Mouse (Mus musculus): Measurements from ENCODE around the gene Dlx5. TPM values are rescaled to one million over a fixed set of nuclear protein-coding genes. Genes with fewer than 3 reads are reported as not detected.

Gene Dlx5
- 0.22 and 0.47 TPM in 2 replicates for polyA plus RNA-seq (2015; fragmentation: Nextera tagmentation; extraction: Ambion mirVana)

DNA sequence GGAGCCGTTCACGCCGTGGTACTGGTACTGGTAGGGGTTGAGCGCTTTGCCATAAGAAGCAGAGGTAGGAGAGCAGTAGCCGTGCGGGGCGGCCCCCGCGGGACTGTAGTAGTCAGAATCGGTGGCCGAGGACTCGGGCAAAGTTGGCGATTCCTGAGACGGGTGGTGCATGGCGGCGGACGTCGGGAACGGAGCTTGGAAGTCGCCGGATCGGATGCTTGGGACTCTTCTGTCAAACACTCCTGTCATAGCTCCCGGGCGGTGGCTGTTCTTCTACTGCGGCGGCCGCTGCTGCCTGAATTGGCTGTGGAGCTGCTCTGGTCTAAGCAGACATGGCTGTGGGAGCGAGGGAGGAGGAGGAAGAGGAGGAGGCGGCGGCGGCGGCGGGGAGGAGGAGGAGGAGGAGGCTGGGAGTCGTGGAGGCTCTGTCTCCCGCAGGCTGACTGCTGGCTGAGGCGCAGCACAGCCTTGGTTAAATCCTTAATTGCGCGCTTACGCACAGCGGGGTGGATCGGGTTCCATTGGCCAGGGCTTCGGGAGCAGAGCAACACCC lies at the start of gene Dlx5:
Gene Dlx5 (minus strand): TSS at position 448 of the 553 bp plus-strand sequence.
- ATAC-seq (ENCODE audit: low FRiP score, low TSS enrichment): peak; percentile 82
- 2% methylated on average over 36 of the region's 42 CpGs for WGBS
- H3K9ac ChIP-seq (replicated peaks; ENCODE audit: low read length): 0 out of 2 replicates have a peak within 1 kb of the TSS, but pooled peaks have one; percentile 9

DNA sequence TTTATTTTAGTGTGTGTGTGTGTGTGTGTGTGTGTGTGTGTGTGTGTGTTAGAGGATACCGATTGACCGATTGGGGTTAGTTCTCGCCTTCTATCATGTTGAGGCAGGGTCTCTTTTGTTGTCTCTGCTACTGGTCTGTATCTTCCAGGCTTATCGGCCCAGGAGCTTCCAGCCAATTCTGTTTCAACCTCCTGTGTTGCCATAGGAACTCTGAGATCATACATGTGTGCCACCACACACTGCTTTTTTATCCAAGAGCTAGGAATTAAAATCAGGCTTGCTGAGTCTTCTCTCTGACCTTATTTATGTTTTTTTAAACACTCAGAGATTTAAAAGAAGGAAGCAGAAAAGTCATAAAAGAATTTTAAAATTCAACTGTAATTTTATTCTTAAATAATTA lies 49.6 kb upstream of the Dlx5 start:
- no peaks in the 10 kb centered on the region for H3K27me3 ChIP-seq (ENCODE audit: insufficient read depth, low read length)
- 87% methylated on average over 4 of the region's 4 CpGs for WGBS
- H3K27ac ChIP-seq (ENCODE audit: low read length): no peak overlapping the region
- no peak overlapping the region for H3K9ac ChIP-seq (replicated peaks; ENCODE audit: low read length)
- no peaks in the 10 kb centered on the region for H3K36me3 ChIP-seq (ENCODE audit: insufficient read depth, low read length)
- no peak for ATAC-seq (ENCODE audit: low FRiP score, low TSS enrichment)
- H3K9me3 ChIP-seq (ENCODE audit: low read length): no peaks in the 10 kb centered on the region
- no peaks in the 10 kb centered on the region for H3K4me1 ChIP-seq (ENCODE audit: insufficient read depth, low read length)
- H3K4me2 ChIP-seq (replicated peaks; ENCODE audit: low read depth, low read length): no peak overlapping the region
- no peak overlapping the region for H3K4me3 ChIP-seq (ENCODE audit: low read length)

More for the DNA sequence above, at the start of gene Dlx5:
- no peak within 1 kb of the TSS for H3K27ac ChIP-seq (ENCODE audit: low read length)
- peaks cover 7% of the 10 kb centered on the region for H3K4me1 ChIP-seq (ENCODE audit: insufficient read depth, low read length)
- no peaks in the 10 kb centered on the region for H3K36me3 ChIP-seq (ENCODE audit: insufficient read depth, low read length)
- peak within 1 kb of the TSS; percentile 72 for H3K4me2 ChIP-seq (replicated peaks; ENCODE audit: low read depth, low read length)
- peak within 1 kb of the TSS; percentile 45 for H3K4me3 ChIP-seq (ENCODE audit: low read length)
- H3K27me3 ChIP-seq (ENCODE audit: insufficient read depth, low read length): peaks cover 86% of the 10 kb centered on the region
- H3K9me3 ChIP-seq (ENCODE audit: low read length): no peaks in the 10 kb centered on the region

DNA sequence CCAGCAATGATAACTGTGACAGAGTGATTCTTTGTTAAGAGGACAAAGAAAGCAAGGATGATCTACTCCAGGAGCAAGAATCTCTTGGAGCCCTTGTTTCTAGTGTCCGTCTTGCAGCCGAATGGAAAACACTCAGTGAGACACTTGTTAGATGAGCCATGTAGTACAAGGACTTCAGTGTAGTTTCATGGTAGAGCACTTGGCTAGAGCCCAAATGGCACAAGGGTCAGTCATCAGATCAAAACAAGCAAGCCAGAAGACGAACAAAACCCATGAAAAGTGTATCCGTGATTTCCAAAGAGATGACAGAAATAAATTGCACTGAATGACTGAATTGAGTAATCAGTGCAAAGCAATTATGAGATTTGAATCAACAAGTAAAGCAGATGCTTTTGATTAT lies 48.9 kb upstream of the Dlx5 start:
- H3K36me3 ChIP-seq (ENCODE audit: insufficient read depth, low read length): no peaks in the 10 kb centered on the region
- no peak overlapping the region for H3K4me2 ChIP-seq (replicated peaks; ENCODE audit: low read depth, low read length)
- no peak overlapping the region for H3K4me3 ChIP-seq (ENCODE audit: low read length)
- H3K27me3 ChIP-seq (ENCODE audit: insufficient read depth, low read length): no peaks in the 10 kb centered on the region
- H3K9ac ChIP-seq (replicated peaks; ENCODE audit: low read length): no peak overlapping the region
- WGBS: 86% methylated on average over 4 of the region's 4 CpGs
- H3K9me3 ChIP-seq (ENCODE audit: low read length): no peaks in the 10 kb centered on the region
- no peak for ATAC-seq (ENCODE audit: low FRiP score, low TSS enrichment)
- H3K4me1 ChIP-seq (ENCODE audit: insufficient read depth, low read length): no peaks in the 10 kb centered on the region
- H3K27ac ChIP-seq (ENCODE audit: low read length): no peak overlapping the region

GRCm38 (mm10) chr6:6925264-6925663 lies 43.4 kb upstream of the Dlx5 start:
- no peak overlapping the region for H3K27ac ChIP-seq (ENCODE audit: low read length)
- H3K27me3 ChIP-seq (ENCODE audit: insufficient read depth, low read length): no peaks in the 10 kb centered on the region
- no peak overlapping the region for H3K4me2 ChIP-seq (replicated peaks; ENCODE audit: low read depth, low read length)
- no peak for ATAC-seq (ENCODE audit: low FRiP score, low TSS enrichment)
- WGBS: 60% methylated on average over 1 of the region's 1 CpGs
- no peak overlapping the region for H3K4me3 ChIP-seq (ENCODE audit: low read length)
- no peaks in the 10 kb centered on the region for H3K9me3 ChIP-seq (ENCODE audit: low read length)
- H3K4me1 ChIP-seq (ENCODE audit: insufficient read depth, low read length): no peaks in the 10 kb centered on the region
- no peaks in the 10 kb centered on the region for H3K36me3 ChIP-seq (ENCODE audit: insufficient read depth, low read length)
- H3K9ac ChIP-seq (replicated peaks; ENCODE audit: low read length): no peak overlapping the region

GRCm38 (mm10) chr6:6917334-6917733 lies 35.4 kb upstream of the Dlx5 start:
- no peaks in the 10 kb centered on the region for H3K4me1 ChIP-seq (ENCODE audit: insufficient read depth, low read length)
- no peak for ATAC-seq (ENCODE audit: low FRiP score, low TSS enrichment)
- H3K27me3 ChIP-seq (ENCODE audit: insufficient read depth, low read length): no peaks in the 10 kb centered on the region
- H3K9me3 ChIP-seq (ENCODE audit: low read length): no peaks in the 10 kb centered on the region
- H3K9ac ChIP-seq (replicated peaks; ENCODE audit: low read length): no peak overlapping the region
- H3K4me3 ChIP-seq (ENCODE audit: low read length): no peak overlapping the region
- no peak overlapping the region for H3K4me2 ChIP-seq (replicated peaks; ENCODE audit: low read depth, low read length)
- 96% methylated on average over 4 of the region's 4 CpGs for WGBS
- H3K36me3 ChIP-seq (ENCODE audit: insufficient read depth, low read length): no peaks in the 10 kb centered on the region
- H3K27ac ChIP-seq (ENCODE audit: low read length): no peak overlapping the region

DNA sequence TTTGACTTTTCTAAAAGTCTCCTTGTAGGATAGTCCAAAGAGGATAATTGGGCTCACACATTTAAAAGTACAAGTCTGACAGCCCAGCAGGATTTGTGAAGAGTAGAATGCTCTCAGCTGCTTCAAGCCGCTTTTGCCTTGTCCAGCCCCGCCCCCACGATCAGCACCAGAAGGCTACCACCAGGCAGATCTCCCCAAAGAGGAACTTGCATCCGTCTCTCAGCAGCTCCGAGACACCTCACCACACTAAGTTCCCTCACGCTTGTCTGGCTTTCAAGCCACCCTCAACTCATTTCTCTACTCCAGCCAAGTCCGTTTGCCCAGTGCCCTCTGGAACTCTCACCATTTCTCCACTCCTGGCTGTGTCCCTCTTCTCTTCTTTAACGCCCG lies 33.6 kb upstream of the Dlx5 start:
- H3K36me3 ChIP-seq (ENCODE audit: insufficient read depth, low read length): no peaks in the 10 kb centered on the region
- H3K4me1 ChIP-seq (ENCODE audit: insufficient read depth, low read length): no peaks in the 10 kb centered on the region
- no peak overlapping the region for H3K9ac ChIP-seq (replicated peaks; ENCODE audit: low read length)
- 51% methylated on average over 9 of the region's 9 CpGs for WGBS
- peaks cover 2% of the 10 kb centered on the region; the same call in 1 of the 2 replicates for H3K9me3 ChIP-seq (ENCODE audit: low read length)
- H3K27me3 ChIP-seq (ENCODE audit: insufficient read depth, low read length): no peaks in the 10 kb centered on the region
- H3K4me2 ChIP-seq (replicated peaks; ENCODE audit: low read depth, low read length): no peak overlapping the region
- no peak overlapping the region for H3K4me3 ChIP-seq (ENCODE audit: low read length)
- ATAC-seq (ENCODE audit: low FRiP score, low TSS enrichment): no peak
- no peak overlapping the region for H3K27ac ChIP-seq (ENCODE audit: low read length)

DNA sequence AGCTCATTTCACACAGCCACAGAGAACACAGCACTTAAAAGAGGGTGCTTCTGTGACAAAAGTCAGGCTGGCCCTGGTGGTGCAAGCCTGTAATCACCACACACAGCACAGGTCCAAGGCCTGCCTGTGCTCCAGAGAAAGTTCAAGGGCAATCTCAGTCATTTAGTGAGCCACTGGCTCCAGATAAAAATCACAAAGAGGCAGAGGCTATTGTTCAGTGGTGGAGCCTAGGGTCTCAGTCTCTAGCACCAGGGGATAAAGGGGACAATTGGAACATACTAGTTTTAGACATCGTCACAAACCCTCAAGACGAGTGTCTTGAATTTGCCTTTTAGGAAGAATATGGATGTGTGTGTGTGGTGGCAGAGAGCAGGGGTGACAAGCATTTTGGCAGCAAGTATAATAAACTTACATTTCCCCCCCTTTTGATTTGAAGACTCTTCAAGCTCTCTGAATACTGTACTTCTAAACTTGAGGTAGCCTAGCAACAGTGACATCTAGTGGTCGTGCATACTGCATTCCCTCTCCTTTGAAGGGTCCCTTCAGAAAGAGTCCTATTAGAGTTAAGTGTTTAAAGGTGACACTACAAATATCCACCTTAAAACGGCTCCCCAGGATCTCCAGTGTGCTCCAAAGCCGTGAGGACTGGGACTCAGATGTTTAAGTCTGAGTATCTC lies 33.1 kb upstream of the Dlx5 start:
- H3K9me3 ChIP-seq (ENCODE audit: low read length): peaks cover 2% of the 10 kb centered on the region; the same call in 1 of the 2 replicates
- no peak overlapping the region for H3K4me2 ChIP-seq (replicated peaks; ENCODE audit: low read depth, low read length)
- no peak overlapping the region for H3K9ac ChIP-seq (replicated peaks; ENCODE audit: low read length)
- peak; percentile 63; the same call in 1 of the 2 replicates for ATAC-seq (ENCODE audit: low FRiP score, low TSS enrichment)
- no peak overlapping the region for H3K27ac ChIP-seq (ENCODE audit: low read length)
- H3K36me3 ChIP-seq (ENCODE audit: insufficient read depth, low read length): no peaks in the 10 kb centered on the region
- H3K27me3 ChIP-seq (ENCODE audit: insufficient read depth, low read length): no peaks in the 10 kb centered on the region
- 41% methylated on average over 5 of the region's 5 CpGs for WGBS
- no peaks in the 10 kb centered on the region for H3K4me1 ChIP-seq (ENCODE audit: insufficient read depth, low read length)
- no peak overlapping the region for H3K4me3 ChIP-seq (ENCODE audit: low read length)

DNA sequence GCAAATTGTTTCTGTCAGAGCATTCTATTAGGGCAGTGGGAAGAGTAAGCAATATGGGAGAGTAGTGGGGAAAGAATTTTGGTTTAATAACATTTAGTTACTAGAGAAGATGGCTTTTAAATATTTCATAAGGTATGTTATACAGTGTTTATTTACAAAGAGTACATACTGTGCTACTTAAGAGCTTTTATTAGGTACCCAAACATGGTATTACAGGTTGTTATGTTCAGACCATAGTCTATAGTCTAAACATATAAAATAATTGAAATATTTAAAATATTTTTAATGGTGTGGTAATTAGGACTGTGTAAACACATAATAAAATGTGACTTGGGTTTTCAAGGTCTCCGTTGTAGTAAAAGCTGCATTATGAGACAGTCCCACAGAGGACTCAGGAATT lies 32.4 kb upstream of the Dlx5 start:
- Histone ChIP-seq H3K36me3 (ENCODE audit: insufficient read depth, low read length) (no peaks in the 10 kb centered on the region), H3K9ac (replicated peaks; ENCODE audit: low read length) (no peak overlapping the region), H3K27me3 (ENCODE audit: insufficient read depth, low read length) (no peaks in the 10 kb centered on the region), H3K4me2 (replicated peaks; ENCODE audit: low read depth, low read length) (no peak overlapping the region), H3K9me3 (ENCODE audit: low read length) (peaks cover 2% of the 10 kb centered on the region; the same call in 1 of the 2 replicates), H3K4me3 (ENCODE audit: low read length) (no peak overlapping the region), H3K27ac (ENCODE audit: low read length) (no peak overlapping the region), H3K4me1 (ENCODE audit: insufficient read depth, low read length) (no peaks in the 10 kb centered on the region)
- 80% methylated on average over 1 of the region's 1 CpGs for WGBS
- no peak for ATAC-seq (ENCODE audit: low FRiP score, low TSS enrichment)

DNA sequence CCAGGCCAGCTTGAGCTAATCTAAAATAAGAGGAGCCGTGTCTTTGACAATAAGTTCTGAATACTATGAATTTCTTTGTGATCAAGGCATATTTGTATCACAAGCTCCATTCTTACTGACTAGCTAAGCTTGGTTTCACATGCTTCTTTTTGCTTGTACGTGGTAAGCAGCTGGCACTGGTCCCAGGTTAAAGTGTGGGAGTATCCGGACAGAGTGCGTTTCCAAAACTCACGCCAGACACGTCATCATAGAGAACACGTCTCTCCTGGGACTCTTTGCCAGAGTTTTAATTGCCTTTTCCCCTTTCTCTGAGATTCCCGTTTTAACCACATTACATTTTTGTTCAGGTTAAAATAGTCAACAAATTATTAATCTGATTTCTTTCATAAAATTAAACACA lies 27.7 kb upstream of the Dlx5 start:
- no peak overlapping the region for H3K4me2 ChIP-seq (replicated peaks; ENCODE audit: low read depth, low read length)
- 47% methylated on average over 8 of the region's 8 CpGs for WGBS
- H3K27me3 ChIP-seq (ENCODE audit: insufficient read depth, low read length): no peaks in the 10 kb centered on the region
- H3K9me3 ChIP-seq (ENCODE audit: low read length): peaks cover 2% of the 10 kb centered on the region; the same call in 1 of the 2 replicates
- H3K4me3 ChIP-seq (ENCODE audit: low read length): no peak overlapping the region
- no peaks in the 10 kb centered on the region for H3K4me1 ChIP-seq (ENCODE audit: insufficient read depth, low read length)
- no peaks in the 10 kb centered on the region for H3K36me3 ChIP-seq (ENCODE audit: insufficient read depth, low read length)
- no peak for ATAC-seq (ENCODE audit: low FRiP score, low TSS enrichment)
- H3K27ac ChIP-seq (ENCODE audit: low read length): no peak overlapping the region
- no peak overlapping the region for H3K9ac ChIP-seq (replicated peaks; ENCODE audit: low read length)

- Histone ChIP-seq H3K4me1 (ENCODE audit: insufficient read depth, low read length) (no peaks in the 10 kb centered on the region), H3K4me3 (ENCODE audit: low read length) (no peak overlapping the region), H3K9ac (replicated peaks; ENCODE audit: low read length) (no peak overlapping the region), H3K36me3 (ENCODE audit: insufficient read depth, low read length) (no peaks in the 10 kb centered on the region), H3K27ac (ENCODE audit: low read length) (no peak overlapping the region), H3K27me3 (ENCODE audit: insufficient read depth, low read length) (peaks cover 20% of the 10 kb centered on the region), H3K4me2 (replicated peaks; ENCODE audit: low read depth, low read length) (no peak overlapping the region), H3K9me3 (ENCODE audit: low read length) (no peaks in the 10 kb centered on the region)
- 73% methylated on average over 6 of the region's 6 CpGs for WGBS
- no peak for ATAC-seq (ENCODE audit: low FRiP score, low TSS enrichment)
These were observed 8.2 kb upstream of the Dlx5 start for GRCm38 (mm10) chr6:6890047-6890446.

Measured in kidney, embryonic 16.5 days (tissue).